Mouse (Mus musculus): ENCODE data around the gene Cyp4f39.
"Not testable (repeated sequence)": the region's sequence is repeated elsewhere in the genome, so short reads cannot be mapped to it uniquely, and the experiment has no call there.

Gene Cyp4f39

DNA sequence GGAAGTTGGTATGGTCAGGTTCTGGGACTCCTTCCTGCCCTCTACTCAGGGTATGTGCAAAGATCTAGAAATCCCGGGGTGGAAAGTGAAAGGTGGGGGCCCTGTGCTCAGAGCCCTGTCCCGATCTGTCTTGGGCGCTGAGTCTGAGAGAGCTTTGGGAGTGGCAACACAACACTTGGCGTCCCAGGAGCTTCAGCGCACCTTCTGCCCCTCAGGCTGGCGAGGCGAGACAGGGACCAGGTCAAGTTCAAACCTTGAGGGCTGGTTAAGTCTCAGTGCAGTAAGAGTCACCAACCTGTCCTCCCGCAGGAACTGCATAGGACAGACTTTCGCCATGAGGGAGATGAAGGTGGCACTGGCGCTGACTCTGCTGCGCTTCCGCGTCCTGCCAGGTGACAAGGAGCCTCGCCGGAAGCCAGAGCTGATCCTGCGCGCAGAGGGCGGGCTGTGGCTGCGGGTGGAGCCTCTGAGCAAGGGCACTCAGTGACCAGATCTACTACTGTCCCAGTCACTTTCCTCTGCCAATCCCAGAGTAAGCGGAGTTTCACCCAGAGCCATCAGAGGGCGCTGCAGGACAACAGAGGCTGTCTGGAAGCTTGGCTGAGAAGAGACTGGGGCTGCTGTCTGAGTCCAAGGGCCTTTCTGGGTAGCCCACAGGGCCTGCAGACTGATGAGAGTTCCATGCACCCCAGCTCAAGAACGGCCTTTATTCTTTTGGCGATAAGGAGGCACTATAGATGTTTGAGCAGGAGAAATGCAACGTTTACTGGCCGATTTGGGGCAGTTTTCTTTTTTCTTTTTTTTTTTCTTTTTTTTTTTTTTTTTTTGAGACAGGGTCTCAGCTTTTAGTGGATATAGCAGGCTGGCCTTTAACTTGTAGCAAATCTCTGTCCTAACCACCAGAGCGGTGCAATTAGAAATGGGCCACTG is 76.2 kb downstream of the Cyp4f39 start:
- DNase-seq (ENCODE audit: low read depth, low spot score) = peak; percentile 75

DNA sequence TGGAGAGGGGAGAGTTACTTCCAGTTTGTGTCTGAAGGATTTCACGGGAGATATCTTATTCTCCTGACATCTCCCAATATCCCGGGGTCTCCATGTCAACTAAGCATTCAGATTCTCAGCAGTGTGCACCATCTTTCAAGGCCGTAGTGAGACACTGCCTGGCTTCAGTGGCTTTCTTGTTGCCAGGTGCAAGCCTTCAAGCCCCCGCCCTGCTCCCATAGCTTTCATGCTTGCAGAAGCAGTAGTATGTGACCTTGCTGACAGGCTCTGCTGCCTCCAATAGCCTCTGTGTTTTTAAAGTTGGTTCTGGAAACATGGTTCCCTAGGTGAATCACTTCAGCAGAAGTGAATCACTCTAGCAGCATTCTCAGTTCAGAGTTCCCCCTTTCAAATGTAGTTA is 79.8 kb downstream of the Cyp4f39 start:
- not testable (repeated sequence) for DNase-seq (ENCODE audit: low read depth, low spot score)

DNA sequence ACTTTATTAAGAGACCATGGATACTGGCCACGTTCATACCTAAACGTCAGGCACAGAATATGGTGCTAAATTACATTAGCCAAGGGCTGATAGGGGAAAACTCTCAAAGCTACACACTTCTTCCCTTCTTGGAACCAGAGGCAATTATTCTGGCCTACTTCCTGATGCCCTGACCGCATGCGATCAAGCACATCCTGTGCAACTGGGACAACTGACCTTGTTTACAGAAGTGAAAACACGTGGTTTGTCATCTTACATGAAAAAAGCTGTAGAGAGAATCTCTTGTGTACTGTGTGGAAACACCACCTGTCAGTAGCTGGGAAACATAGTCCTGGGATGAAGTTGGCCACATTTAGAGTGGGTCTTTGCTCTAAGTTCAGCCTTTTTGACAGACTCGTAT is 81.5 kb downstream of the Cyp4f39 start:
- no peak for DNase-seq (ENCODE audit: low read depth, low spot score)

DNA sequence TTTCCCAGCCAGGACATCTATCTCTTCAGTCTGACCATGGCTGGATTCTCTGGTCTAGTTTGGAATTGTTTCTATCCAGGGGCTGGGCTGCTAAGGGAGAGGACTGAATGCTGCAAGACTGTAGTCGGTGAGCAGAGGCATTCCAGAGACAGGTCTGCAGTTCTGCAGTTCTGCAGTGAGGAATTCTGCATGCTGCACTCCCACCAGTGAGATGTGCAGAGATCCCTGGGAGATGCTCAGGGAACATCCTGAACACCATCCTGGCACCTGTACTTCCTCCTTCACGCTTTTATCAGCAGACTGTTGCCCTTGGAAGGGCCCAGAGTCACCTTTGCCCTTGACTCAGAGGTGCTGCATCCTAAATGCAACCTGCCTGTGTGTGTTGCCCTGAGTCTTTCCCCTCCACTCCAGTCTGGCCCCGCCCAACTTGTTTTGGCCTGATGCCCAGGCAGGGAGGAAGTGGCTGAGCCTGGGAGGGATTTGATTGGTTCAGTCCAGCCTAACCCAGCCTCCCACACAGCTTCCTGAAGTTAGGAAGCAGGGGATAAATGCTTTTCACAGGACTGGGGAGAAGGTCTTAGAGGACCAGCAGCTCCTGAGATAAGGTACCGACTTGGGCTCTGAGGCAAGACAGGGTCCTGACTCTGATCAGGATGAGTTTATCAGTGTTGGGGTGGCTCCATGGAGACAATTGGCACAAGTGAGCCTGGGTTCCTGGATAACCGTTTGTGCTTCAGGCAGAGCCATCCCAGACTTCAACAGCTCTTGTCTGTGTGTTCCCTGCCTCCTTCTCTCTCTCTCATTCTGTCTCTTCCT is 83.7 kb downstream of the Cyp4f39 start, which contains the start of gene Cyp4f16:
Gene Cyp4f16, plus strand, starts transcription at position 508 of the 816 bp plus-strand sequence.
- peak; percentile 71 for DNase-seq (ENCODE audit: low read depth, low spot score)

DNA sequence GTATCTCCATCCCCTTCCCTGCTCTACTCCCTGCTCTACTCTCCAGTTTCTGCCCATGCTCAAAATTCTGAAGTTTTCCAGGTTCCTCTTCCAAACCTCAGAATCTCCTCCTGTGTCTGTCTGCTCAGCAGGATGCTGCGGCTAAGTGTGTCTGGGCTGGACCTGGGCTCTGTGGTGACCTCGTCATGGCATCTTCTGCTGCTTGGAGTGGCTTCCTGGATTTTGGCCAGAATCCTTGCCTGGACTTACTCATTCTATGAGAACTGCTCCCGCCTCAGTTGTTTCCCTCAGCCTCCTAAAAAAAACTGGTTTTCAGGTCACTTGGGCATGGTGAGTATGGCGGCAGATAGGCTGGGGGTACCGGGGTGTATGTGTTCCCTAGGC is 84.3 kb downstream of the Cyp4f39 start:
- no peak for DNase-seq (ENCODE audit: low read depth, low spot score)
